9 mouse cellular contexts compared by ENCODE assay signal in the genomic region with DNA sequence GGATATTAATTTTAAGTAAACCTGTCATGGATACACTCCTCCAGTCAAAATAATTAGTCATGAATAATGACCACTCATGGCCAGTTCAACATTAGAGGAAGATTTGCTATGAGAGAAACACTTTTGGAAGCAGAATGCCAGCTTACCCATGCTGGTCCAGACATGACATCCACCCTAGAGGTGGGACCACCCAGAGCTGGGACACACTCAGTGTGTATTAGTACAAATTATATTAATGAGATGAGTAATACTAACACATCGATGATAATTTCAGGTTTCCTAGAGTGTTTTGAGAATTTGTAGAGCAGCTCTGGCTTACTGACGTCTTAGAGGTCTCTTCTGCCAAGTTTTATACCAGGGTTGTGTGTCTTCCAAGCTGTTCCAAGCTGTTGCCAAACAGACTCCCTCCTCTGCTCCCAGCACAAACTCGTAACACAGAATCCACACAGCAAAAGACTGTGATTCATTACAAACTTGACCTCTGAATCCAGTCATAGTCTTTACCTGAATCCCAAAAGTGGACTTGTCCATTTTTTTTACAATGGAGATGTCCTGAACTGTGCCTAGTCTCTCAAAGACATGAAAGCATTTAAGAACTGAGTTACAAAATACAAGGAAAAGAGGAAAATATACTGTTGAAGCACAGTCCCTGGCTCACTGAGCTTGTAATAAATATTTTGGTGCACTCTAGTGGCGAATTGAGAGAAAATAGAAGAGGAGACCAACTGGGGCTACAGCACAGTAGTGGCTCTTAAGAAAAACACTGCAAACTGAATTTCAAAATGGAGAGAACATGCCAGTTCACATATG. TPM values are rescaled to one million over a fixed set of nuclear protein-coding genes. Genes with fewer than 3 reads are reported as not detected.
DNase-seq lines count a peak whose midpoint lies in the region; ATAC-seq and TF ChIP-seq lines count a peak whose summit lies in the region.
"Had no signal": no experiment of that assay in that cellular context is flagged by ENCODE, and none has a peak within 500 bp of the region (broad histone marks: within the 10 kb centered on the region; RNA-seq: fewer than 3 reads in every experiment).

No protein-coding gene starts in this region.

- DNase-seq in layer of hippocampus, adult 2 months (ENCODE audit: low spot score in 2 of 2), result peak in 1 of 2 experiments; percentile 32
- no peak for DNase-seq in layer of hippocampus, postnatal 10 days (ENCODE audit: low spot score in 2 of 2)
- peak; percentile 59 for DNase-seq in adipocyte (ENCODE audit: low spot score)
- peak; percentile 85 for DNase-seq in forebrain, embryonic 14.5 days (ENCODE audit: low spot score)
- no peak for DNase-seq in frontal cortex, postnatal 10 days (ENCODE audit: low spot score in 2 of 2)
- no peak for DNase-seq in urinary bladder, postnatal 14 days (ENCODE audit: low spot score)

- no peaks in the 10 kb centered on the region for H3K36me3 ChIP-seq in forebrain, embryonic 14.5 days (ENCODE audit: control insufficient read depth, insufficient read depth, low read length)
- no peaks in the 10 kb centered on the region for H3K36me3 ChIP-seq in midbrain, embryonic 15.5 days (replicated peaks)
- no peaks in the 10 kb centered on the region for H3K36me3 ChIP-seq in kidney, embryonic 15.5 days
- H3K36me3 ChIP-seq: heart, embryonic 15.5 days had no signal

- H3K9me3 ChIP-seq in forebrain, embryonic 14.5 days (replicated peaks; ENCODE audit: control insufficient read depth, low read length), result no peaks in the 10 kb centered on the region
- no peaks in the 10 kb centered on the region for H3K9me3 ChIP-seq in midbrain, embryonic 15.5 days
- no peaks in the 10 kb centered on the region for H3K9me3 ChIP-seq in kidney, embryonic 15.5 days (replicated peaks)
- H3K9me3 ChIP-seq: heart, embryonic 15.5 days had no signal

- H3K4me3 ChIP-seq in layer of hippocampus, adult 2 months, result no peak overlapping the region
- no peak overlapping the region for H3K4me3 ChIP-seq in forebrain, embryonic 14.5 days (ENCODE audit: low read depth, low read length)
- no peak overlapping the region for H3K4me3 ChIP-seq in midbrain, embryonic 15.5 days
- no peak overlapping the region for H3K4me3 ChIP-seq in kidney, embryonic 15.5 days (replicated peaks)
- H3K4me3 ChIP-seq: heart, embryonic 15.5 days had no signal

- no peak overlapping the region for H3K27ac ChIP-seq in layer of hippocampus, adult 2 months
- no peak overlapping the region for H3K27ac ChIP-seq in forebrain, embryonic 14.5 days (ENCODE audit: low read depth, low read length)
- H3K27ac ChIP-seq in midbrain, embryonic 15.5 days, result peak overlapping the region; percentile 39; the same call in 1 of the 2 replicates
- H3K27ac ChIP-seq in kidney, embryonic 15.5 days, result no peak overlapping the region
- H3K27ac ChIP-seq: heart, embryonic 15.5 days had no signal

- WGBS in forebrain, embryonic 14.5 days, result 44% methylated on average over 4 of the region's 4 CpGs
- 48% methylated on average over 4 of the region's 4 CpGs for WGBS in midbrain, embryonic 15.5 days
- WGBS in kidney, embryonic 15.5 days, result 48% methylated on average over 4 of the region's 4 CpGs

- no peak overlapping the region for H3K4me2 ChIP-seq in forebrain, embryonic 14.5 days (ENCODE audit: low read length)
- H3K4me2 ChIP-seq in midbrain, embryonic 15.5 days, result no peak overlapping the region
- H3K4me2 ChIP-seq in kidney, embryonic 15.5 days, result no peak overlapping the region
- H3K4me2 ChIP-seq: heart, embryonic 15.5 days had no signal

- H3K9ac ChIP-seq in forebrain, embryonic 14.5 days (ENCODE audit: low read length), result no peak overlapping the region
- no peak overlapping the region for H3K9ac ChIP-seq in midbrain, embryonic 15.5 days
- H3K9ac ChIP-seq in kidney, embryonic 15.5 days, result no peak overlapping the region
- H3K9ac ChIP-seq: heart, embryonic 15.5 days had no signal

- H3K4me1 ChIP-seq in forebrain, embryonic 14.5 days (ENCODE audit: control insufficient read depth, insufficient read depth, low read length), result no peaks in the 10 kb centered on the region
- H3K4me1 ChIP-seq in midbrain, embryonic 15.5 days, result peaks cover 4% of the 10 kb centered on the region; the same call in 1 of the 2 replicates
- no peaks in the 10 kb centered on the region for H3K4me1 ChIP-seq in kidney, embryonic 15.5 days
- H3K4me1 ChIP-seq: heart, embryonic 15.5 days had no signal

- no peaks in the 10 kb centered on the region for H3K27me3 ChIP-seq in forebrain, embryonic 14.5 days (replicated peaks; ENCODE audit: control insufficient read depth, insufficient read depth, low read length)
- H3K27me3 ChIP-seq in midbrain, embryonic 15.5 days (replicated peaks), result no peaks in the 10 kb centered on the region
- H3K27me3 ChIP-seq in kidney, embryonic 15.5 days, result peaks cover 2% of the 10 kb centered on the region; the same call in 1 of the 2 replicates
- H3K27me3 ChIP-seq: heart, embryonic 15.5 days had no signal

- TF ChIP-seq CTCF in layer of hippocampus, adult 2 months (conservative IDR thresholded peaks at IDR 0.05), result peak; percentile 81

- ATAC-seq in forebrain, embryonic 14.5 days, result peak; percentile 92
- ATAC-seq in midbrain, embryonic 15.5 days (replicated peaks), result peak; percentile 94
- ATAC-seq in kidney, embryonic 15.5 days (replicated peaks; ENCODE audit: low FRiP score), result no peak

RNA-seq across cellular contexts. Expression of a gene that starts 46.1 kb away (rescaled TPM):
- total RNA-seq in layer of hippocampus, adult 2 months (2021), result 10 to 100 TPM; 28.2 to 31.0 TPM
- 10 to 100 TPM; 17.4 to 21.8 TPM for total RNA-seq in layer of hippocampus, postnatal 10 days (2021)
- polyA plus RNA-seq in forebrain, embryonic 14.5 days (2014; fragmentation: Nextera tagmentation; extraction: Ambion mirVana), result 14.9 and 17.2 TPM in 2 replicates
- polyA plus RNA-seq in midbrain, embryonic 15.5 days (2015; fragmentation: Nextera tagmentation; extraction: Ambion mirVana), result 15.5 and 17.2 TPM in 2 replicates
- 93.5 and 93.9 TPM in 2 replicates for polyA plus RNA-seq in kidney, embryonic 15.5 days (2015; fragmentation: Nextera tagmentation; extraction: Ambion mirVana)

RNA-seq across cellular contexts. Expression of a gene that starts 46.4 kb away (rescaled TPM):
- 1 to 10 TPM; 4.7 to 5.0 TPM for total RNA-seq in layer of hippocampus, adult 2 months (2021)
- total RNA-seq in layer of hippocampus, postnatal 10 days (2021), result 1 to 10 TPM; 5.5 to 6.0 TPM
- 6.4 and 7.3 TPM in 2 replicates for polyA plus RNA-seq in forebrain, embryonic 14.5 days (2014; fragmentation: Nextera tagmentation; extraction: Ambion mirVana)
- polyA plus RNA-seq in midbrain, embryonic 15.5 days (2015; fragmentation: Nextera tagmentation; extraction: Ambion mirVana), result 9.7 and 10.1 TPM in 2 replicates
- 11.1 and 11.9 TPM in 2 replicates for polyA plus RNA-seq in kidney, embryonic 15.5 days (2015; fragmentation: Nextera tagmentation; extraction: Ambion mirVana)

Comparison
In these comparisons a context has a peak if more than half of its experiments do, and no peak if none do; other contexts are left out.
1. DNase-seq: peak in adipocyte (single experiment) and forebrain, embryonic 14.5 days (single experiment); none in layer of hippocampus, postnatal 10 days (0 of 2), frontal cortex, postnatal 10 days (0 of 2) and urinary bladder, postnatal 14 days (single experiment).